Mouse (Mus musculus) kidney, postnatal 25 days (tissue): ENCODE measurements at regions not wholly inside any gene's neighbourhood (a gene's known extent, or its start where the extent isn't known, plus 50 kb on each side); places are given as distances from the start of the nearest gene placed in this dataset.
"Not testable (repeated sequence)": the region's sequence is repeated elsewhere in the genome, so short reads cannot be mapped to it uniquely, and the experiment has no call there.

Experiments used
- DNase-seq, 2 experiments: peaks; one replicate each; pipeline ENCODE4 v3.0.0; 2021; ENCODE audit warnings: mixed read lengths in 2 of 2

- DNase-seq, result no peak
Observed at GRCm38 (mm10) chrX:68486585-68486984, 191.8 kb upstream of the Fmr1 start.

- not testable (repeated sequence) for DNase-seq
Observed at GRCm38 (mm10) chrX:68492052-68492451, 186.3 kb upstream of the Fmr1 start.

GRCm38 (mm10) chrX:68494398-68495143 lies 183.8 kb upstream of the Fmr1 start:
- no peak for DNase-seq

GRCm38 (mm10) chrX:68495144-68495493 lies 183.2 kb upstream of the Fmr1 start:
- DNase-seq, result no peak

- DNase-seq, result no peak
Observed at GRCm38 (mm10) chrX:68495751-68496150, 182.6 kb upstream of the Fmr1 start.

GRCm38 (mm10) chrX:68497886-68498285 lies 180.5 kb upstream of the Fmr1 start:
- DNase-seq, result no peak

GRCm38 (mm10) chrX:68502938-68503337 lies 175.4 kb upstream of the Fmr1 start:
- DNase-seq, result no peak

- no peak for DNase-seq
Observed at GRCm38 (mm10) chrX:68507664-68508063, 170.7 kb upstream of the Fmr1 start.

- DNase-seq, result no peak
Observed at GRCm38 (mm10) chrX:68512213-68512766, 166.1 kb upstream of the Fmr1 start.

GRCm38 (mm10) chrX:68546561-68546960 lies 131.8 kb upstream of the Fmr1 start:
- DNase-seq, result no peak

GRCm38 (mm10) chrX:68554031-68554430 lies 124.3 kb upstream of the Fmr1 start:
- no peak for DNase-seq

- DNase-seq, result no peak
Observed at GRCm38 (mm10) chrX:68557717-68558116, 120.6 kb upstream of the Fmr1 start.

GRCm38 (mm10) chrX:68585246-68585645 lies 93.1 kb upstream of the Fmr1 start:
- peak in 1 of 2 experiments; percentile 13 for DNase-seq

GRCm38 (mm10) chrX:68622141-68622540 lies 56.2 kb upstream of the Fmr1 start:
- DNase-seq, result no peak
